Mouse (Mus musculus) macrophage (primary cell): ENCODE results near the gene Gpr146. TPM values are rescaled to one million over a fixed set of nuclear protein-coding genes. Genes with fewer than 3 reads are reported as not detected.

Experiments used
- H3K27ac ChIP-seq: fragments of 350-480 bp; formaldehyde crosslinking; 2 replicates; pipeline ENCODE4 v1.9.0; 2021
- H3K36me3 ChIP-seq: fragments of 350-480 bp; formaldehyde crosslinking; 2 replicates; pipeline ENCODE4 v1.9.0; 2021; ENCODE audit errors: inconsistent target
- H3K4me3 ChIP-seq: fragments of 350-480 bp; formaldehyde crosslinking; 2 replicates; pipeline ENCODE4 v1.9.0; 2021; ENCODE audit errors: inconsistent target
- H3K79me2 ChIP-seq: fragments of 350-480 bp; formaldehyde crosslinking; 2 replicates; pipeline ENCODE4 v1.9.0; 2021; ENCODE audit errors: inconsistent target
- WGBS: methylation state at CpG from one replicate; pipeline ENCODE4 v1.1.7; 2026; ENCODE audit warnings: inconsistent platforms; ENCODE audit not compliant: missing documents; 5-methylcytosine and 5-hydroxymethylcytosine counted together
- polyA plus RNA-seq: library from polyadenylated mRNA; stranded (reverse); fragments of 250-400 nt; gene quantifications from 3 replicates; pipeline ENCODE4 v1.2.4, GENCODE M21; 2018; ENCODE audit warnings: inconsistent platforms

The Gpr146 gene
- polyA plus RNA-seq, 1 experiment from 2014 or later = 20.6 TPM

GRCm38 (mm10) chr5:139347225-139347624 lies 30.3 kb upstream of the Gpr146 start:
- H3K27ac ChIP-seq = no peak overlapping the region
- H3K36me3 ChIP-seq = peaks cover 2% of the 10 kb centered on the region; the same call in 1 of the 2 replicates
- H3K4me3 ChIP-seq = no peak overlapping the region
- WGBS = 80% methylated on average over 1 of the region's 1 CpGs
- H3K79me2 ChIP-seq = peaks cover 25% of the 10 kb centered on the region

- Histone ChIP-seq H3K36me3 (no peaks in the 10 kb centered on the region), H3K27ac (no peak overlapping the region), H3K4me3 (no peak overlapping the region), H3K79me2 (peaks cover 2% of the 10 kb centered on the region)
- WGBS = 88% methylated on average over 6 of the region's 6 CpGs
These were observed 27.8 kb upstream of the Gpr146 start for GRCm38 (mm10) chr5:139349713-139350112.

- Histone ChIP-seq H3K4me3 (no peak within 1 kb of the TSS), H3K36me3 (no peaks in the 10 kb centered on the region), H3K27ac (no peak within 1 kb of the TSS), H3K79me2 (no peaks in the 10 kb centered on the region)
- 46% methylated on average over 5 of the region's 5 CpGs for WGBS
These were observed 26.4 kb upstream of the Gpr146 start, which contains the start of gene Cox19 for GRCm38 (mm10) chr5:139351134-139351533. Cox19 (minus strand) TSS chr5:139351418.

- H3K27ac ChIP-seq = no peak overlapping the region
- H3K36me3 ChIP-seq = no peaks in the 10 kb centered on the region
- H3K4me3 ChIP-seq = no peak overlapping the region
- 69% methylated on average over 8 of the region's 8 CpGs for WGBS
- no peaks in the 10 kb centered on the region for H3K79me2 ChIP-seq
These were observed 25.9 kb upstream of the Gpr146 start for GRCm38 (mm10) chr5:139351628-139352027.

GRCm38 (mm10) chr5:139352317-139352716 lies 25.2 kb upstream of the Gpr146 start, which contains the start of gene Cyp2w1:
Cyp2w1 (plus strand) TSS chr5:139352617.
- WGBS = 96% methylated on average over 3 of the region's 6 CpGs
- Histone ChIP-seq H3K27ac (no peak within 1 kb of the TSS), H3K36me3 (no peaks in the 10 kb centered on the region)

GRCm38 (mm10) chr5:139353496-139353895 lies 24.0 kb upstream of the Gpr146 start:
- Histone ChIP-seq H3K79me2 (no peaks in the 10 kb centered on the region), H3K36me3 (no peaks in the 10 kb centered on the region), H3K4me3 (no peak overlapping the region), H3K27ac (no peak overlapping the region)
- 61% methylated on average over 10 of the region's 10 CpGs for WGBS

More at GRCm38 (mm10) chr5:139352317-139352716, 25.2 kb upstream of the Gpr146 start, which contains the start of gene Cyp2w1:
- H3K4me3 ChIP-seq = no peak within 1 kb of the TSS
- H3K79me2 ChIP-seq = no peaks in the 10 kb centered on the region

- 91% methylated on average over 11 of the region's 11 CpGs for WGBS
- no peaks in the 10 kb centered on the region for H3K36me3 ChIP-seq
- no peaks in the 10 kb centered on the region for H3K79me2 ChIP-seq
- H3K4me3 ChIP-seq = no peak overlapping the region
- no peak overlapping the region for H3K27ac ChIP-seq
These were observed 23.6 kb upstream of the Gpr146 start for GRCm38 (mm10) chr5:139353946-139354345.

- H3K27ac ChIP-seq = no peak overlapping the region
- 38% methylated on average over 15 of the region's 19 CpGs for WGBS
- H3K4me3 ChIP-seq = no peak overlapping the region
- H3K79me2 ChIP-seq = no peaks in the 10 kb centered on the region
- H3K36me3 ChIP-seq = no peaks in the 10 kb centered on the region
These were observed 22.2 kb upstream of the Gpr146 start for GRCm38 (mm10) chr5:139355235-139355772.

GRCm38 (mm10) chr5:139358653-139359052 lies 18.8 kb upstream of the Gpr146 start:
- H3K4me3 ChIP-seq = no peak overlapping the region
- no peak overlapping the region for H3K27ac ChIP-seq
- no peaks in the 10 kb centered on the region for H3K79me2 ChIP-seq
- H3K36me3 ChIP-seq = no peaks in the 10 kb centered on the region; the same call in 1 of the 2 replicates
- WGBS = 92% methylated on average over 1 of the region's 2 CpGs

GRCm38 (mm10) chr5:139359244-139359643 lies 18.3 kb upstream of the Gpr146 start:
- 94% methylated on average over 5 of the region's 5 CpGs for WGBS
- Histone ChIP-seq H3K27ac (no peak overlapping the region), H3K79me2 (no peaks in the 10 kb centered on the region), H3K4me3 (no peak overlapping the region), H3K36me3 (no peaks in the 10 kb centered on the region; the same call in 1 of the 2 replicates)

- H3K27ac ChIP-seq = peak overlapping the region; percentile 98
- WGBS = 35% methylated on average over 7 of the region's 7 CpGs
- no peaks in the 10 kb centered on the region; the same call in 1 of the 2 replicates for H3K36me3 ChIP-seq
- H3K4me3 ChIP-seq = no peak overlapping the region
- H3K79me2 ChIP-seq = peaks cover 18% of the 10 kb centered on the region
These were observed 13.6 kb upstream of the Gpr146 start for GRCm38 (mm10) chr5:139363858-139364257.

- H3K36me3 ChIP-seq = no peaks in the 10 kb centered on the region; the same call in 1 of the 2 replicates
- H3K4me3 ChIP-seq = no peak overlapping the region
- H3K79me2 ChIP-seq = peaks cover 23% of the 10 kb centered on the region
- peak overlapping the region; percentile 98 for H3K27ac ChIP-seq
- under 1% methylated on average over 12 of the region's 12 CpGs for WGBS
These were observed 13.1 kb upstream of the Gpr146 start for GRCm38 (mm10) chr5:139364260-139364910.

- no peak overlapping the region for H3K4me3 ChIP-seq
- peak overlapping the region; percentile 98 for H3K27ac ChIP-seq
- no peaks in the 10 kb centered on the region; the same call in 1 of the 2 replicates for H3K36me3 ChIP-seq
- H3K79me2 ChIP-seq = peaks cover 30% of the 10 kb centered on the region
- 14% methylated on average over 5 of the region's 5 CpGs for WGBS
These were observed 12.5 kb upstream of the Gpr146 start for GRCm38 (mm10) chr5:139364911-139365571.

GRCm38 (mm10) chr5:139365827-139366226 lies 11.7 kb upstream of the Gpr146 start:
- H3K27ac ChIP-seq = peak overlapping the region; percentile 98
- 0% methylated on average over 1 of the region's 1 CpGs for WGBS
- H3K36me3 ChIP-seq = no peaks in the 10 kb centered on the region; the same call in 1 of the 2 replicates
- peaks cover 38% of the 10 kb centered on the region for H3K79me2 ChIP-seq
- H3K4me3 ChIP-seq = no peak overlapping the region

GRCm38 (mm10) chr5:139366484-139366883 lies 11.0 kb upstream of the Gpr146 start:
- peak overlapping the region; percentile 98 for H3K27ac ChIP-seq
- no peak overlapping the region for H3K4me3 ChIP-seq
- H3K79me2 ChIP-seq = peaks cover 44% of the 10 kb centered on the region
- 30% methylated on average over 11 of the region's 11 CpGs for WGBS
- H3K36me3 ChIP-seq = no peaks in the 10 kb centered on the region
